Mouse (Mus musculus) heart, embryonic 12.5 days (tissue): Measurements from ENCODE around the gene Klf17. TPM values are rescaled to one million over a fixed set of nuclear protein-coding genes. Genes with fewer than 3 reads are reported as not detected.
"Not testable (repeated sequence)": the region's sequence is repeated elsewhere in the genome, so short reads cannot be mapped to it uniquely, and the experiment has no call there.

ENCODE experiments used
- ATAC-seq: fragments of 200-750 bp; cut with Nextera tagmentation; 2 replicates; pipeline ENCODE4 v1.8.0; 2017; ENCODE audit warnings: moderate TSS enrichment, moderate library complexity; ENCODE audit not compliant: insufficient number of reproducible peaks, low FRiP score
- H3K27ac ChIP-seq: fragments of 300-500 bp; sonication (generic); 2 replicates; pipeline ENCODE4 v1.5.1; 2016; ENCODE audit warnings: mild to moderate bottlenecking, moderate library complexity; ENCODE audit not compliant: poor library complexity, severe bottlenecking
- H3K27me3 ChIP-seq: fragments of 300-500 bp; sonication (generic); replicated peaks from 2 replicates; pipeline ENCODE4 v1.6.1; 2016; ENCODE audit warnings: mild to moderate bottlenecking, moderate library complexity
- H3K36me3 ChIP-seq: fragments of 300-500 bp; sonication (generic); 2 replicates; pipeline ENCODE4 v1.6.1; 2016; ENCODE audit warnings: mild to moderate bottlenecking, moderate library complexity
- H3K4me1 ChIP-seq: fragments of 300-500 bp; sonication (generic); replicated peaks from 2 replicates; pipeline ENCODE4 v1.6.1; 2016; ENCODE audit warnings: mild to moderate bottlenecking
- H3K4me2 ChIP-seq: fragments of 300-500 bp; sonication (generic); 2 replicates; pipeline ENCODE4 v1.6.1; 2016; ENCODE audit warnings: mild to moderate bottlenecking, moderate library complexity
- H3K4me3 ChIP-seq: fragments of 300-500 bp; sonication (generic); 2 replicates; pipeline ENCODE4 v1.5.1; 2016; ENCODE audit warnings: mild to moderate bottlenecking
- H3K9ac ChIP-seq: fragments of 300-500 bp; sonication (generic); 2 replicates; pipeline ENCODE4 v1.6.1; 2016; ENCODE audit warnings: mild to moderate bottlenecking, moderate library complexity
- H3K9me3 ChIP-seq: fragments of 300-500 bp; sonication (generic); replicated peaks from 2 replicates; pipeline ENCODE4 v1.6.1; 2016; ENCODE audit warnings: mild to moderate bottlenecking, moderate library complexity
- WGBS: fragments of 180-500 bp; shearing (Covaris S2); methylation state at CpG from one replicate; pipeline ENCODE4 v1.1.7; 2016; 5-methylcytosine and 5-hydroxymethylcytosine counted together
- polyA plus RNA-seq: library from polyadenylated mRNA; unstranded; fragments of >200 nt; fragmentation: Nextera tagmentation; extraction: Ambion mirVana; gene quantifications from 2 replicates; pipeline ENCODE4 v1.2.1, GENCODE M21; 2016

Gene Klf17
- polyA plus RNA-seq, 1 experiment from 2014 or later, result not detected

GRCm38 (mm10) chr4:117752469-117752868 lies 13.0 kb downstream of the Klf17 start:
- not testable (repeated sequence) for H3K36me3 ChIP-seq, H3K4me1 ChIP-seq, H3K27ac ChIP-seq, ATAC-seq, H3K4me2 ChIP-seq, H3K27me3 ChIP-seq, H3K4me3 ChIP-seq, H3K9me3 ChIP-seq, H3K9ac ChIP-seq
- 50% methylated on average over 5 of the region's 5 CpGs for WGBS

- H3K36me3 ChIP-seq, result no peaks in the 10 kb centered on the region
- H3K9me3 ChIP-seq, result 0 out of 2 replicates have a peak, but pooled peaks cover 2% of the 10 kb centered on the region
- 41% methylated on average over 8 of the region's 8 CpGs for WGBS
- no peak overlapping the region for H3K4me3 ChIP-seq
- no peak overlapping the region for H3K9ac ChIP-seq
- H3K27ac ChIP-seq, result no peak overlapping the region
- ATAC-seq, result 0 out of 2 replicates have a peak, but pooled peaks have one; percentile 48
- H3K4me2 ChIP-seq, result no peak overlapping the region
- no peaks in the 10 kb centered on the region for H3K4me1 ChIP-seq
- H3K27me3 ChIP-seq, result no peaks in the 10 kb centered on the region
Measured at GRCm38 (mm10) chr4:117737559-117737958, 27.9 kb downstream of the Klf17 start.

- 67% methylated on average over 3 of the region's 3 CpGs for WGBS
- Histone ChIP-seq H3K4me3 (no peak overlapping the region), H3K4me1 (no peaks in the 10 kb centered on the region), H3K27me3 (0 out of 2 replicates have a peak, but pooled peaks cover 5% of the 10 kb centered on the region), H3K9ac (no peak overlapping the region), H3K36me3 (no peaks in the 10 kb centered on the region), H3K27ac (no peak overlapping the region), H3K9me3 (no peaks in the 10 kb centered on the region), H3K4me2 (no peak overlapping the region)
- ATAC-seq, result no peak
Measured at GRCm38 (mm10) chr4:117731926-117732325, 33.5 kb downstream of the Klf17 start.

- Histone ChIP-seq H3K36me3 (no peaks in the 10 kb centered on the region), H3K9me3 (no peaks in the 10 kb centered on the region), H3K4me3 (no peak within 1 kb of the TSS), H3K4me1 (no peaks in the 10 kb centered on the region), H3K27ac (no peak within 1 kb of the TSS), H3K9ac (no peak within 1 kb of the TSS), H3K4me2 (no peak within 1 kb of the TSS), H3K27me3 (no peaks in the 10 kb centered on the region; the same call in 1 of the 2 replicates)
- ATAC-seq, result no peak
- WGBS, result 82% methylated on average over 1 of the region's 1 CpGs
Measured at GRCm38 (mm10) chr4:117724112-117724511, 41.3 kb downstream of the Klf17 start, which contains the start of gene Gm12845. Gene Gm12845 (plus strand): TSS chr4:117724412.

GRCm38 (mm10) chr4:117713303-117714098 lies 51.9 kb downstream of the Klf17 start:
- WGBS, result 56% methylated on average over 6 of the region's 6 CpGs
- H3K9ac ChIP-seq, result no peak overlapping the region
- H3K4me2 ChIP-seq, result no peak overlapping the region
- H3K27ac ChIP-seq, result no peak overlapping the region
- no peaks in the 10 kb centered on the region for H3K4me1 ChIP-seq
- no peak for ATAC-seq
- H3K9me3 ChIP-seq, result no peaks in the 10 kb centered on the region
- no peaks in the 10 kb centered on the region for H3K36me3 ChIP-seq
- H3K27me3 ChIP-seq, result no peaks in the 10 kb centered on the region
- H3K4me3 ChIP-seq, result no peak overlapping the region

GRCm38 (mm10) chr4:117712314-117712713 lies 53.1 kb downstream of the Klf17 start:
- Histone ChIP-seq H3K27me3 (no peaks in the 10 kb centered on the region), H3K4me2 (no peak overlapping the region), H3K27ac (no peak overlapping the region), H3K4me1 (no peaks in the 10 kb centered on the region), H3K9ac (no peak overlapping the region), H3K9me3 (no peaks in the 10 kb centered on the region), H3K36me3 (no peaks in the 10 kb centered on the region), H3K4me3 (no peak overlapping the region)
- WGBS, result 60% methylated on average over 3 of the region's 3 CpGs
- no peak for ATAC-seq

GRCm38 (mm10) chr4:117708780-117709550 lies 56.5 kb downstream of the Klf17 start:
- no peak overlapping the region for H3K4me2 ChIP-seq
- no peaks in the 10 kb centered on the region for H3K36me3 ChIP-seq
- no peak overlapping the region for H3K4me3 ChIP-seq
- WGBS, result 60% methylated on average over 3 of the region's 3 CpGs
- no peaks in the 10 kb centered on the region for H3K27me3 ChIP-seq
- no peaks in the 10 kb centered on the region for H3K4me1 ChIP-seq
- H3K27ac ChIP-seq, result no peak overlapping the region
- H3K9me3 ChIP-seq, result no peaks in the 10 kb centered on the region
- ATAC-seq, result no peak
- no peak overlapping the region for H3K9ac ChIP-seq

Other genes starting within 250 kb of the Klf17 start
- 116 and 119 TPM in 2 replicates for gene Eri3, start 215.3 kb downstream of the Klf17 start, polyA plus RNA-seq
- gene Dmap1, start 83.4 kb downstream of the Klf17 start, polyA plus RNA-seq, result 44.0 and 47.2 TPM in 2 replicates
- not detected in 2 replicates for gene Gm12845, start 41.2 kb downstream of the Klf17 start, polyA plus RNA-seq
- gene Slc6a9, start 68.9 kb upstream of the Klf17 start, polyA plus RNA-seq, result 10.3 and 10.8 TPM in 2 replicates
- 0.74 and 0.91 TPM in 2 replicates for gene Ccdc24, start 106.9 kb upstream of the Klf17 start, polyA plus RNA-seq
- 18.3 and 19.4 TPM in 2 replicates for gene B4galt2, start 117.8 kb upstream of the Klf17 start, polyA plus RNA-seq
- gene Atp6v0b, start 121.7 kb upstream of the Klf17 start, polyA plus RNA-seq, result 183 and 196 TPM in 2 replicates
- 12.4 and 12.9 TPM in 2 replicates for gene Dph2, start 126.4 kb upstream of the Klf17 start, polyA plus RNA-seq
- gene Ipo13, start 149.4 kb upstream of the Klf17 start, polyA plus RNA-seq, result 43.0 and 44.7 TPM in 2 replicates
- gene Artn, start 164.1 kb upstream of the Klf17 start, polyA plus RNA-seq, result 0.54 and 0.70 TPM in 2 replicates